Mouse (Mus musculus): ENCODE results near the gene Gstp1. TPM values are rescaled to one million over a fixed set of nuclear protein-coding genes. Genes with fewer than 3 reads are reported as not detected.
"Not testable (repeated sequence)": the region's sequence is repeated elsewhere in the genome, so short reads cannot be mapped to it uniquely, and the experiment has no call there.

Gene Gstp1
- polyA plus RNA-seq, 1 experiment from 2014 or later = 433 TPM

- Histone ChIP-seq H3K4me3 (ENCODE audit: low read length) (no peak overlapping the region), H3K27ac (ENCODE audit: low read length) (no peak overlapping the region), H3K27me3 (ENCODE audit: control insufficient read depth, insufficient read depth, low read depth, low read length) (no peaks in the 10 kb centered on the region), H3K36me3 (ENCODE audit: control insufficient read depth, insufficient read depth, low read length) (no peaks in the 10 kb centered on the region), H3K4me1 (replicated peaks; ENCODE audit: control insufficient read depth, insufficient read depth, low read length) (peaks cover 4% of the 10 kb centered on the region), H3K9ac (ENCODE audit: low read length) (no peak overlapping the region), H3K9me3 (ENCODE audit: control insufficient read depth, low read length) (no peaks in the 10 kb centered on the region), H3K4me2 (ENCODE audit: low read depth, low read length) (no peak overlapping the region)
- no peak for ATAC-seq (ENCODE audit: low read depth)
- WGBS = 65% methylated on average over 8 of the region's 8 CpGs
Observed at GRCm38 (mm10) chr19:4046866-4047254, 9.1 kb upstream of the Gstp1 start.

- no peaks in the 10 kb centered on the region for H3K9me3 ChIP-seq (ENCODE audit: control insufficient read depth, low read length)
- 22% methylated on average over 16 of the region's 16 CpGs for WGBS
- 0 out of 2 replicates have a peak within 1 kb of the TSS, but pooled peaks have one; percentile 8 for H3K4me3 ChIP-seq (ENCODE audit: low read length)
- ATAC-seq (ENCODE audit: low read depth) = peak; percentile 90
- H3K27ac ChIP-seq (ENCODE audit: low read length) = no peak within 1 kb of the TSS
- no peak within 1 kb of the TSS for H3K9ac ChIP-seq (ENCODE audit: low read length)
- no peaks in the 10 kb centered on the region for H3K27me3 ChIP-seq (ENCODE audit: control insufficient read depth, insufficient read depth, low read depth, low read length)
- no peaks in the 10 kb centered on the region for H3K36me3 ChIP-seq (ENCODE audit: control insufficient read depth, insufficient read depth, low read length)
- peak within 1 kb of the TSS; percentile 47 for H3K4me2 ChIP-seq (ENCODE audit: low read depth, low read length)
- peaks cover 4% of the 10 kb centered on the region for H3K4me1 ChIP-seq (replicated peaks; ENCODE audit: control insufficient read depth, insufficient read depth, low read length)
Observed at GRCm38 (mm10) chr19:4045966-4046865, 8.4 kb upstream of the Gstp1 start, which contains the start of gene Gstp2. Gene Gstp2, minus strand, starts transcription at chr19:4046023.

GRCm38 (mm10) chr19:4044109-4044508 is 6.3 kb upstream of the Gstp1 start:
- not testable (repeated sequence) for H3K4me1 ChIP-seq (replicated peaks; ENCODE audit: control insufficient read depth, insufficient read depth, low read length); H3K27me3 ChIP-seq (ENCODE audit: control insufficient read depth, insufficient read depth, low read depth, low read length); H3K4me2 ChIP-seq (ENCODE audit: low read depth, low read length); H3K4me3 ChIP-seq (ENCODE audit: low read length); H3K9me3 ChIP-seq (ENCODE audit: control insufficient read depth, low read length); H3K36me3 ChIP-seq (ENCODE audit: control insufficient read depth, insufficient read depth, low read length); ATAC-seq (ENCODE audit: low read depth); H3K9ac ChIP-seq (ENCODE audit: low read length); H3K27ac ChIP-seq (ENCODE audit: low read length)
- WGBS = 68% methylated on average over 5 of the region's 5 CpGs

- H3K9me3 ChIP-seq (ENCODE audit: control insufficient read depth, low read length) = no peaks in the 10 kb centered on the region
- H3K27ac ChIP-seq (ENCODE audit: low read length) = no peak overlapping the region
- peaks cover 11% of the 10 kb centered on the region for H3K4me1 ChIP-seq (replicated peaks; ENCODE audit: control insufficient read depth, insufficient read depth, low read length)
- no peak for ATAC-seq (ENCODE audit: low read depth)
- no peak overlapping the region for H3K4me3 ChIP-seq (ENCODE audit: low read length)
- no peaks in the 10 kb centered on the region for H3K27me3 ChIP-seq (ENCODE audit: control insufficient read depth, insufficient read depth, low read depth, low read length)
- 61% methylated on average over 14 of the region's 14 CpGs for WGBS
- no peak overlapping the region for H3K9ac ChIP-seq (ENCODE audit: low read length)
- no peaks in the 10 kb centered on the region for H3K36me3 ChIP-seq (ENCODE audit: control insufficient read depth, insufficient read depth, low read length)
- H3K4me2 ChIP-seq (ENCODE audit: low read depth, low read length) = no peak overlapping the region
Observed at GRCm38 (mm10) chr19:4042124-4042523, 4.3 kb upstream of the Gstp1 start.

- H3K4me1 ChIP-seq (replicated peaks; ENCODE audit: control insufficient read depth, insufficient read depth, low read length) = peaks cover 14% of the 10 kb centered on the region
- H3K36me3 ChIP-seq (ENCODE audit: control insufficient read depth, insufficient read depth, low read length); H3K4me2 ChIP-seq (ENCODE audit: low read depth, low read length); H3K4me3 ChIP-seq (ENCODE audit: low read length); H3K27ac ChIP-seq (ENCODE audit: low read length); H3K27me3 ChIP-seq (ENCODE audit: control insufficient read depth, insufficient read depth, low read depth, low read length); H3K9me3 ChIP-seq (ENCODE audit: control insufficient read depth, low read length); H3K9ac ChIP-seq (ENCODE audit: low read length); ATAC-seq (ENCODE audit: low read depth): not testable (repeated sequence)
- WGBS = 80% methylated on average over 3 of the region's 4 CpGs
Observed at GRCm38 (mm10) chr19:4041500-4041899, 3.7 kb upstream of the Gstp1 start.

GRCm38 (mm10) chr19:4040941-4041340 is 3.2 kb upstream of the Gstp1 start:
- not testable (repeated sequence) for ATAC-seq (ENCODE audit: low read depth); H3K27me3 ChIP-seq (ENCODE audit: control insufficient read depth, insufficient read depth, low read depth, low read length); H3K27ac ChIP-seq (ENCODE audit: low read length); H3K9ac ChIP-seq (ENCODE audit: low read length); H3K4me3 ChIP-seq (ENCODE audit: low read length); H3K36me3 ChIP-seq (ENCODE audit: control insufficient read depth, insufficient read depth, low read length); H3K9me3 ChIP-seq (ENCODE audit: control insufficient read depth, low read length); H3K4me2 ChIP-seq (ENCODE audit: low read depth, low read length)
- 83% methylated on average over 5 of the region's 5 CpGs for WGBS
- H3K4me1 ChIP-seq (replicated peaks; ENCODE audit: control insufficient read depth, insufficient read depth, low read length) = peaks cover 14% of the 10 kb centered on the region

GRCm38 (mm10) chr19:4037154-4037787 is 514 bp downstream of the Gstp1 start:
- H3K27ac ChIP-seq (ENCODE audit: low read length) = peak overlapping the region; percentile 82
- not testable (repeated sequence) for H3K4me1 ChIP-seq (replicated peaks; ENCODE audit: control insufficient read depth, insufficient read depth, low read length); H3K36me3 ChIP-seq (ENCODE audit: control insufficient read depth, insufficient read depth, low read length); H3K9me3 ChIP-seq (ENCODE audit: control insufficient read depth, low read length); H3K27me3 ChIP-seq (ENCODE audit: control insufficient read depth, insufficient read depth, low read depth, low read length)
- peak overlapping the region; percentile 92 for H3K9ac ChIP-seq (ENCODE audit: low read length)
- ATAC-seq (ENCODE audit: low read depth) = peak; percentile 40
- WGBS = 22% methylated on average over 7 of the region's 8 CpGs
- H3K4me3 ChIP-seq (ENCODE audit: low read length) = peak overlapping the region; percentile 86
- peak overlapping the region; percentile 81 for H3K4me2 ChIP-seq (ENCODE audit: low read depth, low read length)

- no peak overlapping the region for H3K27ac ChIP-seq (ENCODE audit: low read length)
- no peak for ATAC-seq (ENCODE audit: low read depth)
- H3K4me1 ChIP-seq (replicated peaks; ENCODE audit: control insufficient read depth, insufficient read depth, low read length) = peaks cover 10% of the 10 kb centered on the region
- no peak overlapping the region for H3K4me2 ChIP-seq (ENCODE audit: low read depth, low read length)
- H3K36me3 ChIP-seq (ENCODE audit: control insufficient read depth, insufficient read depth, low read length) = peaks cover 3% of the 10 kb centered on the region; the same call in 1 of the 2 replicates
- 68% methylated on average over 12 of the region's 12 CpGs for WGBS
- no peaks in the 10 kb centered on the region for H3K9me3 ChIP-seq (ENCODE audit: control insufficient read depth, low read length)
- no peak overlapping the region for H3K9ac ChIP-seq (ENCODE audit: low read length)
- H3K27me3 ChIP-seq (ENCODE audit: control insufficient read depth, insufficient read depth, low read depth, low read length) = no peaks in the 10 kb centered on the region
- no peak overlapping the region for H3K4me3 ChIP-seq (ENCODE audit: low read length)
Observed at GRCm38 (mm10) chr19:4036327-4037045, 1.3 kb downstream of the Gstp1 start.

- Histone ChIP-seq H3K27ac (ENCODE audit: low read length) (no peak overlapping the region), H3K9me3 (ENCODE audit: control insufficient read depth, low read length) (no peaks in the 10 kb centered on the region), H3K9ac (ENCODE audit: low read length) (no peak overlapping the region), H3K4me3 (ENCODE audit: low read length) (no peak overlapping the region), H3K27me3 (ENCODE audit: control insufficient read depth, insufficient read depth, low read depth, low read length) (no peaks in the 10 kb centered on the region), H3K36me3 (ENCODE audit: control insufficient read depth, insufficient read depth, low read length) (peaks cover 3% of the 10 kb centered on the region; the same call in 1 of the 2 replicates), H3K4me1 (replicated peaks; ENCODE audit: control insufficient read depth, insufficient read depth, low read length) (peaks cover 10% of the 10 kb centered on the region), H3K4me2 (ENCODE audit: low read depth, low read length) (no peak overlapping the region)
- 47% methylated on average over 5 of the region's 5 CpGs for WGBS
- no peak for ATAC-seq (ENCODE audit: low read depth)
Observed at GRCm38 (mm10) chr19:4033742-4034141, 4.0 kb downstream of the Gstp1 start.

Data from lung, embryonic 16.5 days (tissue).